Mouse (Mus musculus): ENCODE measurements around the gene Ppp2r5b.

The Ppp2r5b gene

GRCm38 (mm10) chr19:6268670-6269132 is 33.0 kb upstream of the Ppp2r5b start:
- no peak for DNase-seq (ENCODE audit: low spot score)

GRCm38 (mm10) chr19:6268170-6268528 is 32.5 kb upstream of the Ppp2r5b start:
- peak; percentile 79 for DNase-seq (ENCODE audit: low spot score)

GRCm38 (mm10) chr19:6267306-6268169 is 31.9 kb upstream of the Ppp2r5b start:
- no peak for DNase-seq (ENCODE audit: low spot score)

- DNase-seq (ENCODE audit: low spot score), result no peak
Observed at GRCm38 (mm10) chr19:6265727-6266182, 30.1 kb upstream of the Ppp2r5b start.

- no peak for DNase-seq (ENCODE audit: low spot score)
Observed at GRCm38 (mm10) chr19:6264945-6265344, 29.3 kb upstream of the Ppp2r5b start.

GRCm38 (mm10) chr19:6264200-6264599 is 28.5 kb upstream of the Ppp2r5b start:
- DNase-seq (ENCODE audit: low spot score), result no peak

- no peak for DNase-seq (ENCODE audit: low spot score)
Observed at GRCm38 (mm10) chr19:6262839-6263433, 27.3 kb upstream of the Ppp2r5b start.

- DNase-seq (ENCODE audit: low spot score), result peak; percentile 74
Observed at GRCm38 (mm10) chr19:6262222-6262621, 26.6 kb upstream of the Ppp2r5b start.

- DNase-seq (ENCODE audit: low spot score), result no peak
Observed at GRCm38 (mm10) chr19:6261379-6261778, 25.7 kb upstream of the Ppp2r5b start.

GRCm38 (mm10) chr19:6260946-6261345 is 25.3 kb upstream of the Ppp2r5b start:
- DNase-seq (ENCODE audit: low spot score), result no peak

GRCm38 (mm10) chr19:6260428-6260827 is 24.8 kb upstream of the Ppp2r5b start:
- no peak for DNase-seq (ENCODE audit: low spot score)

- DNase-seq (ENCODE audit: low spot score), result no peak
Observed at GRCm38 (mm10) chr19:6253021-6253420, 17.3 kb upstream of the Ppp2r5b start.

GRCm38 (mm10) chr19:6247526-6248300 is 12.0 kb upstream of the Ppp2r5b start:
- DNase-seq (ENCODE audit: low spot score), result no peak

GRCm38 (mm10) chr19:6245806-6246205 is 10.1 kb upstream of the Ppp2r5b start:
- no peak for DNase-seq (ENCODE audit: low spot score)

- DNase-seq (ENCODE audit: low spot score), result no peak
Observed at GRCm38 (mm10) chr19:6243226-6243625, 7.6 kb upstream of the Ppp2r5b start.

GRCm38 (mm10) chr19:6242281-6242680 is 6.6 kb upstream of the Ppp2r5b start:
- peak; percentile 68 for DNase-seq (ENCODE audit: low spot score)

- peak; percentile 98 for DNase-seq (ENCODE audit: low spot score)
Observed at GRCm38 (mm10) chr19:6241274-6242107, 5.8 kb upstream of the Ppp2r5b start, which contains the start of gene Atg2a. TSS of gene Atg2a (plus strand) at chr19:6241668.

GRCm38 (mm10) chr19:6240725-6241124 is 5.1 kb upstream of the Ppp2r5b start:
- no peak for DNase-seq (ENCODE audit: low spot score)

- peak; percentile 24 for DNase-seq (ENCODE audit: low spot score)
Observed at GRCm38 (mm10) chr19:6240136-6240535, 4.5 kb upstream of the Ppp2r5b start.

GRCm38 (mm10) chr19:6238740-6239139 is 3.1 kb upstream of the Ppp2r5b start:
- DNase-seq (ENCODE audit: low spot score), result no peak

GRCm38 (mm10) chr19:6236842-6237241 is 1.2 kb upstream of the Ppp2r5b start:
- no peak for DNase-seq (ENCODE audit: low spot score)

- peak; percentile 74 for DNase-seq (ENCODE audit: low spot score)
Observed at GRCm38 (mm10) chr19:6236053-6236441, 375 bp upstream of the Ppp2r5b start.
